Mouse (Mus musculus) kidney, postnatal 10 days (tissue): ENCODE measurements around the gene Pdx1.

Experiments used
- DNase-seq: peaks from one replicate; pipeline ENCODE4 v3.0.0; 2021; ENCODE audit warnings: mixed read lengths

The Pdx1 gene

DNA sequence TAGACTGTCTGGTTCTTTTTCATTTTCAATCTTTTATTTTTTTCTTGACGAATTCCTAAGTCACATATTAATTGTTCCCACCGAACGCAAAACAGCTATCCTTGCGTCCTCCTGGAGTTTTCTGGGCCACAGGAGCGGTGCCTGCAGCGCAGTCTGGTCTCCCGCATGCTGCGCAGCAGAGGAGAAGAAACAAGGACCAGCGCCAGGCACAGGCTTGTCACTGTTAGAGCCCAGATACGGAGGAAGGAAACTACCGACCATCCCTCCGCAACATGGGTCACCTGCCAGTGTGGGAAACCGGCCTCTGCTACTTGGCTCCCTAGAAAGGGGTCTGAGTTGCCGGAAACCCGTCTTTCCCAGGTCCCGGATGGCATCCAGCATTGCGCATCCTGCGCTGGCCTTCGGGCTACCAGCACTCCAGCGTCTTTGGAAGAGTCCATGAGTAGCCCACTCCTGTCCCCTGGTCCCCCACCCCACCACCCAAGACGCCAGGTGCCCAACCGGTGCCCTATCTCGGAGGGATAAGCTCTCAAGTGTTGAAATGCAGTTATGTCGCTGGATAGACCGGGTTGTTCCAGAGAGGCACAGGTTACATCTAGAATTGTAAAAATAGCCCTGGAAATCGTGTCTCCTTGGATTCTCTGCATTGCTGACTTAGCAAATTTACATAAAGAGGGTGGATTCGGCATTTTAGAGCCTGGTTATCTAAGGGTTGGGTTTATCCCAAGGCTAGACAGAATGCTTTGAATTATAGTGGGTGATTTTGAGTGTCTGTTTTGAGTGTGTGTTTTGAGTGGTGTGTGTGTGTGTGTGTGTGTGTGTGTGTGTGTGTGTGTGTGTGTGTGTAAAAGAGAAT lies 43.3 kb downstream of the Pdx1 start:
- DNase-seq: no peak

DNA sequence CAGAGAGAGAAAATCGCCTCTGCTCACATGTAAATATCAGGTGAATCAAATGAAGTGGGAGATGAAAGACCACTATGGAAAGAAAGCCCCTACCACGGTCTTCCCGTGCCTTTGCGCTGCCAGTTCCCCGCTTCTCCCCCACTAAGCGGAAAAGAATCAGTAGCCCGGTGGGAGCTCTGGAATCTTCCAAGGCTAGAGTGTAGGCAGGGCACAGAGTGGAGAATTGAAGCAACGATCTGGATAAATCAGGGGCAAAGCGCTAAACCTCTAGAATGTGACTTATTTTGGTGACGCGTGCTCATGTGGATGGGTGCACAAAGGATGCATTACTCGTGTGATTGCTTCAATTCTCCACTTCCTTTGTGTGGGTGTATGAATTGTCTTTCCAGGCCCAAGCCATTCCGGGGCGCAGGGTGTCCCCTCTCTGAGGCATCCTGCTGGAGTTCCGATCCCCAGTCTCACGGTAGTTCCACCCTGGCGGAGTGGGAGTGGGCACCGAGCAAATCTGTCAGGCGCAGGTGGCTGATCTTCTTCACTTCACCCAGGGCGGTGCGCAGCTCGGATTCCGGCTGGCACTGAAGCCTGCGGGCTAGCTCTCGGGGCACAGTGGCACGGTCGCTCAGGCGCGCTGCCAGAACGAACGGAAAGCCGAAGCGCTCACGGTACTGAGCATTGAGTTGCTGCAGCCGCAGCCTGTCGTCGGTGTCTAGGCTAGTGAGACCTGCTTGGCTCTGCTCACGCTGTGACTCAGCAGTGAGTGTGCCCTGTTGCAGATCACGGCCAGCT lies 45.1 kb downstream of the Pdx1 start:
- DNase-seq: no peak

DNA sequence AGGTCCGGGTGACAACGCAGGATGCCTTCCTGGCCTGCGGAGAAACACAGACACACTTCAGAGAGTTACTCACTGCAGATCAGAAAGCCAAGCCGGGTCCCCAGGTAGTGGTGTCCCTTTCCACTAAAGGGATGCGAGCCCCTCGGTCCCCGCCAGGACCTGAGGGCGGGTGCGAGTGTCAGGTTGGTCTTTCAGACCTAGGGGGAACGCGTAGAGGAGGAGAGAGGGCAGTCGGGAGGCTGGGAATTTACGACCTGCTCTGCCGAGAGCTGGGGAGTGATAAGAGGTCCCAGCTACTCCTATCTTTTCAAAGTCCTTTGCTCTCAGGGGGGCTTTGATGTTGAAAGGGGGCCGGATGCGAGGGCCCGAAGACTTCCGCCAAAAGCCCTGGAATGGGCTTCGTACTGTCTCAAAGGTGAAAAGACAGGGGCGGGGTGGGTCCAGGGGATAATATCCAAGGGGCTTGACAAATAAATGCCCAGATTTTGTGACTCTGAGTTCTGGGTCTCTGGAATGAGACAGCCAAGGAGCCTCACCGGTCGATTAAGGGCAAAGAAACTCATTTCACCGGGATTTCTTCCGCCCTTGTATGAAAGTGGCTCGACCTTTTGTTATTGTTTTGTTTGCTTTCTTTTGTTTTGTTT lies 45.8 kb downstream of the Pdx1 start:
- no peak for DNase-seq

DNA sequence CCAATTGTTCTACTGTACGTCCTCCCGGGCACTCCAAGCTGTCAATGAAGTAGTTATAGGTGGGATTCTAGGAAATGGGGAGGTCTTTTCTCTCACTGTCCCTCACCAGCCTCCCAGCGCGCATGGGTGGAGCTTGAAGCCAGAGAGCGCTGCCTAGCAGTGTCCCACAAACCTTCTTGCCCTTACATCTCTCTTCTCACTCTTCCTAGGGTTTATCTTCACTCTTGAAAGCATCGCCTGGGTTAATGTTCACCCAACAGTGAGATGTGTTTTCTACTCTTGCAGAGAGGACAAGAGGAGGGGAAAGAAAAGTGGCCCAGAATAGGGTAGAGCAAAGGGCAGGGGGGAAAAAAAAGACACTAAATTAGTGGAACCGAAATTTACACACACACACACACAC lies 47.6 kb downstream of the Pdx1 start:
- DNase-seq: no peak

DNA sequence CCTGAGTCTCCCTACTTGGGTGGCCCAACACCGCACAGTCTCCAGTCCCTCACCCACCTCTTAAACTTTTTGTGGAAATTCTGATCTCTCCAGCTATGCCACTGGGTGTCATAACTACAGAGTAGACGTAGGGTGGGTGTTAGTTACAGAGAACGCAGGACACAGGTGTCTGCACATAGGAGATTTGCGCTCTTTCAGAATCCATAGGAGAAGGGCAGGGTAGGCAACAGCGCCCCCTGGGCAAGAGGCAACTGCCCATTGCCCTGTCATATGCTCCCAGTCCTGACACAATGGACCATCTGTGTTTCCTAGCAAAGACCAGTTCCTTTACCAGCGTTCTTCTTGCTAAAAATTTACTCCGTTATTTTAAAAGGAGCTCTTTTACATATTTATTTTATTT lies 48.2 kb downstream of the Pdx1 start:
- no peak for DNase-seq

DNA sequence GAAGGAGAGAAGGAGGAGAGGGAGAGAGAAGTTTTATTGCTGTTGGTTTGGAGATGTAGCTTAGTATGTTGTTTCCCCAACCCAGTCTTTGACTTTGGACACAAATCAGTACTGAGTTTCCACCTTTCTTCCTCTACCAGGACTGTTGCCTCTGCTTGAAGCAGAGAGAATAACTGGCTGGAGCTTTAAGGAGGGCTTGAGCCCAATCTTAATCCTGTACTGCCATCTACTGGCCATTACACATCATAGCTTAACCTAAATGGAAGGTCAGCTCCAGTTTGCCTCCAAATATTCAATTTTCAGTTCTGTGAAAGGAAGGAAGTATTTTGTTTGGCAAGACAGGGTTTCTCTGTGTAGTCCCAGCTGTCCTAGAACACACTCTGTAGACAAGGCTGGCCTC lies 49.9 kb downstream of the Pdx1 start:
- no peak for DNase-seq

DNA sequence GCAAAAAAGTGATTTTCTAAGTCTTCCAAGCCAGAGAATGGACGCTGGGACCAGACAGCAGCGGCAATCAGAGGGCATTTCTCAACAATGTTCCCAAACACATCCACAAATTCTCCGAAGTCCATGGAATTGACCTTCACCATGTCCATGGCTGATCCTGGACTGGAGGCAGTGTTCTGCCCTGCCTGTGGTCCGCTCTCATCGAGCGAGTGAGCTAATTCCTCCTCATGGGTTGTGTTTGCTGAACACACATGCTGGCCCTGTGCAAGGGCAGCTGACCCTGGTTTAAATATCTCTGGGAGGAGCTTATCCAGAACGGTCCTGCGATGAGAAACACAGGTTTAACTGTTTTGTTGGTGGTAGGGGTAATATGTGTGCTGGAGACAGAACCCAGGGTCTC lies 52.4 kb downstream of the Pdx1 start, which contains the start of gene Urad:
TSS of gene Urad (minus strand) at position 258 of the 400 bp plus-strand sequence.
- no peak for DNase-seq

DNA sequence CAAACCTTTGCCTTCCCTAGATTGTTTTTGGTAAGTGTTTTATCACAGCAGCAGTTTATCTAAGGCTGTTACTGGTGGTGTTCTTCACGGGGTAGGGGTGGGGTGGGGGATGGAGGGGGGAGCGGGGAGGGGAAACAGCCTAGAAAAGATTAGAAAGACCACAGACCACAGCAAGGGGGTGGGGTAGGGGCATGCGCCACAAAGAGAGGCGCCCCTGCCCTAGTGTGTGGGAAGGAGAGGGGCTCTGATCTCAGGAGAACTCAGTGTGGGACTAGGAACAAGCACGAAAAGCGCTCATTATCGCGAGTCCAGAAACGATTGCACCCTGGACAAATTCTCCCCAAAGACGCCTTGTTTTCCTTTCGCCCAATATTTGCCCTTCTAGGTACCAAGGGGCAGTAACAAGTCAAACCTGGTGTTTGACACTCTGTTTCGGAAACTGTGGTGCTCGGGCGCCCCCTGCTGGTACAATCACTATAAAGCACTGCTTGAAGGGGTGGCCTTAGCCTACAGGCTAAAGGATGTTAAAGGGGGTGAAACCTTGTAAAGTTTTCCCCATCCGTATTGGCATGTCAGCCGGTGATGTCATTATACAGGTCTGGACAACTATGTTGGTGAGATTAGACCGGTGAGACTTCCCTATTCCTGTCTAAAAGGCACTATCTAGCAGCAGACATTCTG lies 53.6 kb downstream of the Pdx1 start:
- peak; percentile 83 for DNase-seq
